Mouse (Mus musculus): ENCODE measurements around the gene Eva1b. TPM values are rescaled to one million over a fixed set of nuclear protein-coding genes. Genes with fewer than 3 reads are reported as not detected.

The Eva1b gene
- total RNA-seq, 2 experiments from 2014 or later = 0.94 to 1.7 TPM

GRCm38 (mm10) chr4:126194216-126194615, 46.7 kb downstream of the Eva1b start:
- no peak for ATAC-seq (replicated peaks; ENCODE audit: poor library complexity)

GRCm38 (mm10) chr4:126194916-126195315, 47.4 kb downstream of the Eva1b start:
- peak; percentile 37; the same call in 1 of the 2 replicates for ATAC-seq (replicated peaks; ENCODE audit: poor library complexity)

GRCm38 (mm10) chr4:126197485-126197884, 49.9 kb downstream of the Eva1b start:
- no peak for ATAC-seq (replicated peaks; ENCODE audit: poor library complexity)

Other genes starting within 250 kb of the Eva1b start
- gene Csf3r, start 123.2 kb upstream of the Eva1b start, total RNA-seq (2015) = 118 and 119 TPM in 2 replicates
- gene Csf3r, start 123.2 kb upstream of the Eva1b start, total RNA-seq (2017) = 75.0 and 76.9 TPM in 2 replicates
- gene Mrps15, start 100.8 kb upstream of the Eva1b start, total RNA-seq (2015) = 196 and 200 TPM in 2 replicates
- 76.1 and 90.5 TPM in 2 replicates for gene Mrps15, start 100.8 kb upstream of the Eva1b start, total RNA-seq (2017)
- 13.5 and 15.5 TPM in 2 replicates for gene Oscp1, start 89.2 kb upstream of the Eva1b start, total RNA-seq (2015)
- gene Oscp1, start 89.2 kb upstream of the Eva1b start, total RNA-seq (2017) = 20.3 and 31.9 TPM in 2 replicates
- 20.4 and 25.1 TPM in 2 replicates for gene Lsm10, start 51.1 kb upstream of the Eva1b start, total RNA-seq (2015)
- 14.7 and 15.9 TPM in 2 replicates for gene Lsm10, start 51.1 kb upstream of the Eva1b start, total RNA-seq (2017)
- gene Stk40, start 43.8 kb upstream of the Eva1b start, total RNA-seq (2015) = 6.5 and 7.3 TPM in 2 replicates
- gene Stk40, start 43.8 kb upstream of the Eva1b start, total RNA-seq (2017) = 5.9 and 6.0 TPM in 2 replicates
- gene Sh3d21, start 15.7 kb downstream of the Eva1b start, total RNA-seq (2015) = 0.07 and 0.91 TPM in 2 replicates
- gene Sh3d21, start 15.7 kb downstream of the Eva1b start, total RNA-seq (2017) = 0.14 TPM in 1 of 2 replicates, not detected in the other
- 172 and 184 TPM in 2 replicates for gene Thrap3, start 55.0 kb downstream of the Eva1b start, total RNA-seq (2015)
- 286 and 377 TPM in 2 replicates for gene Thrap3, start 55.0 kb downstream of the Eva1b start, total RNA-seq (2017)
- gene Map7d1, start 108.6 kb downstream of the Eva1b start, total RNA-seq (2015) = 18.8 and 21.1 TPM in 2 replicates
- 35.8 and 39.6 TPM in 2 replicates for gene Map7d1, start 108.6 kb downstream of the Eva1b start, total RNA-seq (2017)
- 33.5 and 38.5 TPM in 2 replicates for gene Trappc3, start 114.6 kb downstream of the Eva1b start, total RNA-seq (2015)
- gene Trappc3, start 114.6 kb downstream of the Eva1b start, total RNA-seq (2017) = 54.6 and 61.8 TPM in 2 replicates
- not detected in 2 replicates for gene Col8a2, start 139.0 kb downstream of the Eva1b start, total RNA-seq (2015)
- not detected in 2 replicates for gene Col8a2, start 139.0 kb downstream of the Eva1b start, total RNA-seq (2017)
- gene Adprhl2, start 174.0 kb downstream of the Eva1b start, total RNA-seq (2015) = 6.6 and 9.3 TPM in 2 replicates
- 27.9 and 34.4 TPM in 2 replicates for gene Adprhl2, start 174.0 kb downstream of the Eva1b start, total RNA-seq (2017)
- not detected in 2 replicates for gene Tekt2, start 177.9 kb downstream of the Eva1b start, total RNA-seq (2015)
- not detected in 2 replicates for gene Tekt2, start 177.9 kb downstream of the Eva1b start, total RNA-seq (2017)